Mouse (Mus musculus) heart, adult 2 months (tissue): ENCODE data around the gene Kcng3. TPM values are rescaled to one million over a fixed set of nuclear protein-coding genes. Genes with fewer than 3 reads are reported as not detected.

Source experiments
- DNase-seq, 2 experiments: peaks; one replicate each; pipeline ENCODE4 v3.0.0; 2021
- H3K27ac ChIP-seq: fragments of 200-600 bp; 2 replicates; pipeline ENCODE4 v1.8.1; 2022
- H3K27me3 ChIP-seq: fragments of 200-500 bp; 2 replicates; pipeline ENCODE4 v1.6.1; 2012; ENCODE audit warnings: mild to moderate bottlenecking, low read length, inconsistent platforms, mixed read lengths; ENCODE audit not compliant: control insufficient read depth, insufficient read depth
- H3K36me3 ChIP-seq: fragments of 200-500 bp; 2 replicates; pipeline ENCODE4 v1.6.1; 2012; ENCODE audit warnings: low read length, inconsistent platforms; ENCODE audit not compliant: control insufficient read depth, insufficient read depth
- H3K4me1 ChIP-seq: fragments of 200-500 bp; 2 replicates; pipeline ENCODE4 v1.6.1; 2011; ENCODE audit warnings: low read length; ENCODE audit not compliant: control insufficient read depth, insufficient read depth
- H3K4me3 ChIP-seq: fragments of 200-600 bp; 2 replicates; pipeline ENCODE4 v1.8.1; 2022
- H3K79me2 ChIP-seq: fragments of 200-500 bp; replicated peaks from 2 replicates; pipeline ENCODE4 v1.6.1; 2012; ENCODE audit warnings: mild to moderate bottlenecking, inconsistent platforms, low read length, moderate library complexity, mixed read lengths; ENCODE audit not compliant: control insufficient read depth, insufficient read depth
- H3K9ac ChIP-seq: fragments of 200-500 bp; 2 replicates; pipeline ENCODE4 v1.6.1; 2012; ENCODE audit warnings: low read depth, mild to moderate bottlenecking, control low read depth, inconsistent platforms, low read length, mixed read lengths
- CTCF ChIP-seq: fragments of 200-600 bp; IDR thresholded peaks from 2 replicates; pipeline ENCODE4 v1.8.1; 2022; ENCODE audit warnings: antibody characterized with exemption, mild to moderate bottlenecking, moderate library complexity
- EP300 ChIP-seq: fragments of 200-500 bp; IDR thresholded peaks from 2 replicates; pipeline ENCODE4 v1.6.1; 2011; ENCODE audit warnings: low read depth, low read length, control low read depth; ENCODE audit not compliant: insufficient read depth
- POLR2A ChIP-seq: fragments of 200-500 bp; IDR thresholded peaks from 2 replicates; pipeline ENCODE4 v1.6.1; 2011; ENCODE audit warnings: mild to moderate bottlenecking, low read depth, low read length, control low read depth; ENCODE audit not compliant: insufficient read depth
- WGBS: fragments of 180-500 bp; shearing (Covaris S2); methylation state at CpG from one replicate; pipeline ENCODE4 v1.1.7; 2018; 5-methylcytosine and 5-hydroxymethylcytosine counted together
- intact Hi-C: fragments of 180-260 bp; cut with DNase I; formaldehyde crosslinking; loops from one replicate; pipeline ENCODE4 v1.15.1; 2025
- polyA plus RNA-seq: library from polyadenylated mRNA; depleted of rRNA; stranded (reverse); fragments of >200 nt; gene quantifications from 2 replicates; pipeline ENCODE4 v1.2.3, GENCODE M21; 2012
- total RNA-seq, 2 experiments: library from RNA; stranded (reverse); gene quantifications; 2 replicates each; pipeline ENCODE4 v1.2.3; 2021

Kcng3 gene
- total and polyA plus RNA-seq, 3 experiments: 0.02 TPM; not detected in 2

- Histone ChIP-seq H3K4me3 (no peak overlapping the region), H3K27ac (no peak overlapping the region), H3K36me3 (no peaks in the 10 kb centered on the region), H3K9ac (no peak overlapping the region), H3K27me3 (no peaks in the 10 kb centered on the region), H3K4me1 (no peaks in the 10 kb centered on the region), H3K79me2 (no peaks in the 10 kb centered on the region)
- no peak for DNase-seq
- intact Hi-C loops: no loop called here
- WGBS: 67% methylated on average over 5 of the region's 5 CpGs
- TF ChIP-seq POLR2A: no peak
- TF ChIP-seq CTCF: no peak
- no peak for TF ChIP-seq EP300
Observed at GRCm38 (mm10) chr17:83580734-83581133, 51.0 kb downstream of the Kcng3 start.

- Histone ChIP-seq H3K9ac (no peak overlapping the region), H3K36me3 (no peaks in the 10 kb centered on the region), H3K27me3 (no peaks in the 10 kb centered on the region), H3K79me2 (no peaks in the 10 kb centered on the region), H3K27ac (no peak overlapping the region), H3K4me1 (no peaks in the 10 kb centered on the region), H3K4me3 (no peak overlapping the region)
- TF ChIP-seq POLR2A: no peak
- no peak for TF ChIP-seq CTCF
- TF ChIP-seq EP300: no peak
- 75% methylated on average over 11 of the region's 11 CpGs for WGBS
- intact Hi-C loops: no loop called here
- DNase-seq: no peak
Observed at GRCm38 (mm10) chr17:83576810-83577371, 54.8 kb downstream of the Kcng3 start.

GRCm38 (mm10) chr17:83574615-83575014, 57.1 kb downstream of the Kcng3 start:
- Histone ChIP-seq H3K4me1 (no peaks in the 10 kb centered on the region), H3K27me3 (no peaks in the 10 kb centered on the region), H3K9ac (no peak overlapping the region), H3K36me3 (no peaks in the 10 kb centered on the region), H3K79me2 (no peaks in the 10 kb centered on the region), H3K4me3 (no peak overlapping the region), H3K27ac (no peak overlapping the region)
- WGBS: 84% methylated on average over 8 of the region's 8 CpGs
- intact Hi-C loops: no loop called here
- no peak for TF ChIP-seq EP300
- no peak for TF ChIP-seq CTCF
- no peak for TF ChIP-seq POLR2A
- no peak for DNase-seq

- DNase-seq: no peak
- no peaks in the 10 kb centered on the region for H3K79me2 ChIP-seq
- H3K4me1 ChIP-seq: no peaks in the 10 kb centered on the region
- no peaks in the 10 kb centered on the region for H3K27me3 ChIP-seq
- TF ChIP-seq POLR2A (no peak), CTCF (no peak), EP300 (no peak)
- H3K27ac ChIP-seq: no peak overlapping the region
- no peaks in the 10 kb centered on the region for H3K36me3 ChIP-seq
- 69% methylated on average over 6 of the region's 6 CpGs for WGBS
- H3K9ac ChIP-seq: no peak overlapping the region
- intact Hi-C loops: no loop called here
- no peak overlapping the region for H3K4me3 ChIP-seq
Observed at GRCm38 (mm10) chr17:83573128-83573527, 58.6 kb downstream of the Kcng3 start.

- no peak for DNase-seq
- Histone ChIP-seq H3K27me3 (no peaks in the 10 kb centered on the region), H3K4me3 (no peak overlapping the region), H3K27ac (no peak overlapping the region), H3K4me1 (no peaks in the 10 kb centered on the region), H3K36me3 (no peaks in the 10 kb centered on the region), H3K79me2 (no peaks in the 10 kb centered on the region), H3K9ac (no peak overlapping the region)
- TF ChIP-seq CTCF: no peak
- TF ChIP-seq POLR2A: no peak
- no peak for TF ChIP-seq EP300
- intact Hi-C loops: no loop called here
- 43% methylated on average over 4 of the region's 4 CpGs for WGBS
Observed at GRCm38 (mm10) chr17:83572366-83572765, 59.3 kb downstream of the Kcng3 start.

- Histone ChIP-seq H3K4me3 (no peak overlapping the region), H3K27ac (no peak overlapping the region), H3K27me3 (no peaks in the 10 kb centered on the region), H3K79me2 (no peaks in the 10 kb centered on the region), H3K9ac (no peak overlapping the region), H3K36me3 (no peaks in the 10 kb centered on the region), H3K4me1 (peaks cover 1% of the 10 kb centered on the region; the same call in 1 of the 2 replicates)
- intact Hi-C loops: no loop called here
- TF ChIP-seq EP300: no peak
- no peak for TF ChIP-seq CTCF
- no peak for TF ChIP-seq POLR2A
- DNase-seq: no peak
- 60% methylated on average over 8 of the region's 8 CpGs for WGBS
Observed at GRCm38 (mm10) chr17:83567375-83567774, 64.3 kb downstream of the Kcng3 start.
